Mouse (Mus musculus): ENCODE data around the gene Ern1. TPM values are rescaled to one million over a fixed set of nuclear protein-coding genes. Genes with fewer than 3 reads are reported as not detected.
"Not testable (repeated sequence)": the region's sequence is repeated elsewhere in the genome, so short reads cannot be mapped to it uniquely, and the experiment has no call there.

The Ern1 gene
- total RNA-seq, 2 experiments from 2014 or later = 12.1 to 12.4 TPM

DNA sequence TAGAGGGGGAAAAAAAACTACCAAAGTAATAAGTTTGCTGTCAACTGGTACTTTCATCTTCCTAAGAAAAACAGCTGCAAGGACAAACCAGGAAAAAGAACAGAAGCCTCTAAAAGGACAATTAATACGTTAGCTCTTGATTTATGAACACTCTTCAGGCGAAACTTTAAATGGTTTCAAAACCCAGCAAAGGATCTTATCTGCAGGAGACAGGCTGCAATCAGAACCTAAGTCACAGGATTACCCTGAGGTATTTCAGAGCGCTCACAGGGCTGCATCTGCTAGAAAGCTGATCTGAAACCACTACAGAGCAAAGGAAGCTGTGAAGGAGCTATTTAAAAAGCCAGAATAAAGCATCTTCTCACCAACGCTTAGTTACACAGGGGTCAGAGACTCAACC is 6.0 kb downstream of the Ern1 start:
- no peak for DNase-seq

DNA sequence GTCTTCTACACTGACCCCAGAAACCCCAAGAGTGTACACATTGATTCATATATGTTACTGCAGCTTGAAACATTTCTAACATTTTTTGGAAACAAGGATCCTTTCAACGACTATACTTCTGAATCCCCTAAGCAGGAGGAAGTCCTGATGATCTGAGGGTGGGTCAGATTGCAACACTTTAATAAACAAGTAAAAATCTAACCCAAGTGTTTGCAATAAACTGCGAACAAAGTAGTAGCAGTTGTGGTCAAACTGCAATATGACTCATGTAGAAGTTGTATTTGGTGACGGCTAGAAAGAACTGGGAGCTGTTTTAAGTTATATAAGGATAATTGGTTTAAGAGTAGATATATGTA is 7.1 kb downstream of the Ern1 start:
- no peak for DNase-seq

DNA sequence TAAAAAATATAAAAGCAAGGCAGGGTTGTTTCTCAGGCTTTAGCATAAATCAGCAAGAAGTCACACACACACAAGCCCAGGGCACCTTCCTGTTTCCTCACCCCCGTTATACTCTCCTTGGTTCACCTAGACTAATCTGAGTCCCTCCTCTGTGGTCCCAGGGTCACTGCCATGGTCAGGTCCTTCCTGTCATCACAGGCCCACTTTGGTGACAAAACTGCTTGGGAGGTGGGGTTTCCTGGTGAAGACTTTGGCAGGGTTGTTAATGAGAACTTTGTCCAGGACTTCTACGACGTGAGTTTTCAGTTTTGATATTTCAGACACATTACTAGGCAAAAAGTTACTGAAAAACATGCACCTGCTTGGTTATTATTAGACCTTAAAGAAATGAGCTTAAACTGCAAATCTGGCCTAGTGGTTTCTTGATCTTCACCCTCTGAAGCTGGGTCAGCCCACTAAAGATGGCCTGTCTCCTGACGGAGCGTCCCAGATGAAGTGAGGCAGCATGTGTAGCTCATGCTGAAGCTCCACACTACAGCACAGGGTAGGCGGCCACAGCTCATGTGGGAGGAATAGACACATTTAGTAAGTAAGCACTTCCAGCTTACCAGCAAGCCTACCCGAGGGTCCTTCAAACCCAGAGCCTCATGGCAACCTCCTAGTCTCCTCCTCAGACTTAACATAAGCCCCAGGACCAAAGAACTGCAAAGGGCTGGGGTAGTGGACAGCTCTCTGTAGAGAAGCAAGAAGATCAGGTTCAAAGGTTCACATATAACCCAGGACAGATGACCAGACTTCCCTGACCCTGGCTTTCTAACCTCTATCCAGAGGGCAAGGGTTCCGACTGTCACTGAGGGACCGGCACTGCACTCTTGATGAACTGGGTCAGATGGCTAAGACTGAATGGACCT is 7.8 kb downstream of the Ern1 start:
- DNase-seq = no peak

DNA sequence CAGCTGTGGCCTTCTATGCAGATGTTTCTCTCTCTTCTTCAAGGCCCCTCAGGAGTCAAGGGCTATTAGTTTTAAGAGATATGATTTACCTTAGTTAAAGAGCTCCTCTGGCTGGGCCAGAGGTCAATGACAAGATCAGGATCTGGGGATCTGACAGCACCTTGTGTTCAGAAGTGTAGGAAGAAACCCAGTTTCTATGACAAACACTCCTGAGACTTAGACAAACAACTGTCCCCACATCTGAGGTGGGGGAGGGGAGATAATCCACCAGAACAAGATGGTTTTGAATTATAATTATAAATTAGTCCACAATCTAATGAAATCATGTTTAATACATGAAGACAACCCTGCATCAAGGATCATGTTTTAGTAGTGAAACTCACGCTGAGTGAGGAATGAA is 8.9 kb downstream of the Ern1 start:
- DNase-seq = no peak

DNA sequence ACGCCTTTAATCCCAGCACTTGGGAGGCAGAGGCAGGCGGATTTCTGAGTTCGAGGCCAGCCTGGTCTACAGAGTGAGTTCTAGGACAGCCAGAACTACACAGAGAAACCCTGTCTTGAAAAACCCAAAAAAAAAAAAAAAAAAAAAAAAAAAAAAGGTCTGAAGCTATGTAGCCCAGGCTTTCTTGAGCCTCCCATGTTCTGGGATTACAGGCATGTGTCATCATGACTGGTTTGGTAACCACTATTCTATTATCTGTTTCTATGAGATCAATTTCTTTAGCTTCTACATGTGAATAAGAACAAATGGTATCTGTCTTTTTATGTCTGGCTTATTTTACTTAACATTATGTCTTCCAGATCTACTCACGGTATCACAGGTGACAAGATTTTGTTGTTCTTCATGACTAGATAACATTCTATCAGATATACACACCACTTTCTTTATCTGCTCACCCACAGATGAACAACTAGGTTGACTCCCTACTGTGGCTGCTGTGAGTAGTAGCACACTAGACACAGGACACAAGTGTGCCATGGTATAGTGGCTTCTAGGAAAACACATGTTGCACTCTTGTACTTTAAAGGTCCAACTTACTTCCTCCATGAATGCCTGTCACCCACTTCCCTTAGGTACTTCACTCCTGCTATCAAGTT is 10.0 kb downstream of the Ern1 start:
- DNase-seq = no peak

DNA sequence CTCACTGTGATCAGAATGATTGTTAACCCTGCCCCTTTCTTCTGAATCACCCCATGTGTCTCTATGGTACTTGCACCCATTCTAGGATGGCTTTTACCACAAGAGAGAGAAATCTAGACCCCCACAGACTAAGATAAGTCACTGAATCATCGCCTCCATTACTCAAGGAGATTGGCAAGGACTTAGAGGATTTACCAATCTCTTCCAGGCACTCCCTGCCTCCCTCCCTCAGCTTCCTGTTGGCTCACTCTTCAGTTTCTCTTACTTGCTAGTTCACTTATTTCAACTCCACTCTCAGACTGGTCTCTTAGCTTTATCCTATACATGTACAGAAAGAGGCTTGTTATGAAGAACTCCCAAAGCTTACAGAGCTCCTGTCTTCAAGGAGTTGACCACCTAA is 12.3 kb downstream of the Ern1 start:
- DNase-seq = peak in 1 of 2 experiments; percentile 14

DNA sequence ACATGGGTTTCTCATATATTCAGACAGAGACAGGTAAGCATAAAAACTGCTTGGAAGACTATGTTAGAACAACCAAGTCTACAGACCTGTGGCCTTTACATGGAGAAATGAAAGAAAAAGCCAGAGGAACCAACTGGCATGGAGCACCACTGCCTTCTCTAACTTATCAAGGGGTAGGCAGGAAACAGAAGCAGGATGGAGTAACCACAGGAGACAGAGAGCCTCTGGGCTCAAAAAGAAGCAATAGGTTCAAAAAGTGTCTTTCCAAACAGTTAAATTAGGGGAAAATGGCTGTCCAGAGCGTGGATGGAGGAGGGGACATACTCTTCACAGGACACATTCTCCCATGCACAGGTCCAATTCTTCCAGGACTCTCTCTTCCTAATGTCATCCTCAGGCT is 16.0 kb downstream of the Ern1 start:
- DNase-seq = no peak

DNA sequence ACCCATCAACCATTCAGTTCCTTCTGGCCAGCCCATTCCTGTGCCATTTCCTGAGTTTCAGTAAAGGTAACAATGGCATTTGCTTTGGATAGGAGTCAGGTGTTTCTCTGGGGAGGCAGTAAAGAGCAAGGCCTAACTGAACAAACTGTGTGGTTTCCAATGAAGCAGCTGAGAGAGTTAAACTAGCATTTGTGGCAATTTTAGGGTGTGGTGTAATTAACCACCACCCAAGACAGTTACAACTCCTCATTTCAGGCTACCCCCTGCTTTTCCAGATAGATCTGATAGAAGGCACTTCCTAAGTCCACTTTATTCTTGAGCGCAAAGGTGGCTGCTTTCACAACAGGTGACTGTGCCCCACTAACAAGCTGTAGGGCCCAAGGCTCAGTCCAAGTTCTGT is 19.1 kb downstream of the Ern1 start:
- DNase-seq = no peak

DNA sequence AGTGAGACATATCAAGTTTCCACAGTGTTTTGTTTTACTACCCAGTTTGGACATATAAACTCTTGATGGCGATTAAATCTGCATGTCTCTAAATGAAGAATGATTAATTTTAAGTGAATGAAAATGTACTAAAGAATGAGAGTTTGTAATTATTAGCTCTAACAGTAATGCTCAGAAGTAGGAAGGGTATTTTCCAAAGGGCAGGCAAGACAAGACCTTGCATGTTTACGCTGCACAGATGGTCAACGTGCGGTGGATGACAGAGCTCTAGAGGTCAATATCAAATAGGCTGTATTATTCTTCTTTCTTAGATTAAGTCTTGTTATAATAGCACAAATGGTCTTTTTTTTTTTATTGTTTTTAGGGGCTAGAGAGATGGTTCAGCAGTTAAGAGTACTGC is 21.7 kb downstream of the Ern1 start:
- no peak for DNase-seq

DNA sequence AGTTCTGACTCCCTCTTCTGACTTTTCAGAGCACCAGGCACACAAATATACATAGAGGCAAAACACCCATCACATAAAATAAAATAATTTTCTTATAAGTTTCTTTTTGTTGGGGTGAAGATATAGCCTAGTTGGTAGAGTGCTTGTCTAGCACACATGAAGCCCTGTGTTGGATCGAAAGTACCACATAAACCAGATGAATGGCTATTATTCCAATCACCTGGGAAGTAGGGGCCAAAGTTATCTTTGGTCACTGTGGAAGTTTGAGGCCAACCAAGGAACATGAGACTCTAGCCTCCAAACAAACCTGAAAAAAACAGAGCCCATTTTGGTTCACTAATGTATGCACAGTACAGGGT is 22.1 kb downstream of the Ern1 start:
- DNase-seq = no peak

DNA sequence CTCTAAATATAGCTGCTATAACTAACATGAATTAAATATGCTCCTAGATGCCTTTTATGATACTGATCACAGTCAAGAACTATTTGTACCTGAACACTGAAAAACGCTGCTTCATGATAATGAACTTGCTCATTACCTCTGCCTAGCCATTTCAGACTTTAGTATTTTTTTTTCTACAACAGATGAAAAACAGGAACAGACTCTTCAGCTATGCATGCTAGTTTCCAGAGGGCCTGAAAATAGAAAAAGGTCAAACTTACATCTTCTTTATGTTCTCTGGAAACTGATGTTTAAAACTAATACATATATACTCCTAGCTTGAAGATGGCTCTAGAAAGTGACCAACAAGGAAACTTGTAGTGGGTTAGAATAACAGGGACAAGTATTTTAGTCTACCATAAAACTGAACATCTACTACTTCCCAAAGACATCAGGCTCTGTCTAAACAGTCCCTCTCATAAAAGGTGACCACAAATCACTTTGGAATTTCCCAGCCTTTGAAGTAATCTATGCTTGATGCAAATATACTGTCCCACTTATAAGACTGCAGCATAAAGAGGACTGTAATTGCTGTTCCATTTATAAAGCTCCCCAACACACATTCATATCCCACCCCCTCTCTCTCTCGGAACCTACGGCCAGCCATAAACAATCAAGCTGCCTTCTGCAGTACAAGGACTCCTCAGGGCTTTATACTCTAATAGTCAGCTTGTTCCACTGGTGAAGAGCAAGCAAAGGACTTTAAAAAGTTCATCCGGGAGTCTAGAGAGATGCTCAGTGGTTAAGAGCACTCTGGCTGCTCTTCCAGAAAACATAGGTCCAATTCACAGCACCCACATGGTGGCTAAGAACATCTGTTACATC is 22.7 kb downstream of the Ern1 start:
- DNase-seq = no peak

DNA sequence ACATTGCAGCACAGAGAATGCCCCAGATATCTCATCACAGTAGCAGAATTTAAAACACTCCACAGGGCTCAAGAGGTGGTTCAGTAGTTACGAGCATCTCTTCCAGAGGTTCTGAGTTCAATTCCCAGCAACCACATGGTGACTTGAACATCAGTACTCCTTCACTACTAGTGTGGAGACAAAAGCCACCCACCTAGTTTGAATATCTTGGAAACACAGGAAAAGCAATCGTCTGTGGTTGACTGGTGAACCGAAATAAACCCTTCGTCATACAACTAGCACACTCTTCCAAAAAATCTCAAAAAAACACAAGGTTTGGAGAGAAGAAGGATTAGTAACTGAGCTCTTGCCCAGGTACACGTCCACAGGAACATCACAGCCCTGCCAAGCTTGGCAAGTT is 23.8 kb downstream of the Ern1 start:
- DNase-seq = no peak

DNA sequence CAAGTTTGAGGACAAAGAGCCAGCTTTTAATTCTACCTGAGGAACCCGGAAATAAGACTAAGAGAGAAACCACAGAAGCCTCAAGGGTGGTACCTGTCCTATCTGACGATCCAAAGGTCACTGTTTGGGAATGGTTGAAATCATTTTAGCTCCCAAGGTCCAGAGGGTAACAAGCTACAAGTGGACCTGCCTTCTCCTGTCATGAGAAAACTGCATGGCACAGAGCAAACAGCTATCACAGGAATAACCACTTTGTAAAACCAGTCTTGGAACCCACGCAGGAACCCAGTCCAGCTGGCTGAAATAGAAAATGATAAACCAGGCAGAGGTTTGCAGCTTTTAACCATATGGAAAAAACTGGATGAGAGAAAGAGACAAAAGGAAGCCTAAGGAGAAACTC is 25.3 kb downstream of the Ern1 start:
- peak in 1 of 2 experiments; percentile 11 for DNase-seq

DNA sequence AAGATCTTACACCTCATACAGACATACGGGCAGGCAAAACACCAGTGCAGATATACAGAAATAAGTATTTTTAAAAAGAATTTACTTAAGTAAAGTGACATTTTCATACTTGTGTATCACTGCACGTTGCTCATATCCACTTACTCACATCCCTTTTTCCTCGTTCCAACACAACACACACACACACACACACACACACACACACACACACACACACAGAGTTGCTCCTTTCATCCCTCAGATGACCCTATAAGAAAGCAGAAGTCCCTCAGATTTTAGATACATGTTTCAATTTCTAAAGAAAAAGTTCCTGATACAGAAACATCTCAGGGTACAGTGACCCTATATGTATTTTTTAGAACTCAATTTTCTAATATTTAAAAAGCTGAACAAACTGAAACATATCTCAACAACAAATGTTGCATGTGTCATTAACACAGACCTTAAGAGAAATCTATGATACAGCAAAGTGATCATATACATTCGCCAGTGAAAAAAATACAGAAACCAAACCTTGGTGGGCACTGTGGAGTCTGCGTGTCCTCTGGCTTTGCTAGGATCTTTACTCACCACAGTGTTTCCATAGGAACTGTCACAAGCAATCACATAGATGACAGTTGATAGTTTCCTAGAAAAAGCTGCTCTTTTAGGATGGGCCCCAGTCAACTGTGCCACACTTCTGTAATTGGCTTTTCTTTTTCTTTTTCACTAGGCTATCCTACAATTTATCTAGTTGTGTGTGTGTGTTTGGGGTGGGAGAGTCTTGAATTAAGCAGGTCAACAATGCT is 26.3 kb downstream of the Ern1 start:
- DNase-seq = peak in 1 of 2 experiments; percentile 10

DNA sequence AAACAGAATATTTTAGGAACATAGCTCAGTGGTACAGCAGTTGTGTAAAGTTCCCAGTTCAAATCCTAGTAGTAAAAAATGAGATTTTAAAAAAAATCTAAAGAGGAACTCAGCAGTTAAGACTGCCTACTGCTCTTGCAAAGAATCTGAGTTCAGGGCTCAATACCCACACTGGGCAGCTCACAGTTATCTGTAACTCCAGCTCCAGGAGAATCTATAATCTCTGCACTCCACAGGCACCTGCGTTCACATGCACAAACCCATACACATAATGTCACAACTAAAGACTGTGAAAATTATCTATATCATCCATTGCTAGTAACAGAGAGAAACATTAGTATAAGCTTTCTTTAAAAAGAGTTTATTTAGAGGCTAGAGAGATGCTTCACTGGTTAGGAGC is 27.0 kb downstream of the Ern1 start:
- DNase-seq = no peak

DNA sequence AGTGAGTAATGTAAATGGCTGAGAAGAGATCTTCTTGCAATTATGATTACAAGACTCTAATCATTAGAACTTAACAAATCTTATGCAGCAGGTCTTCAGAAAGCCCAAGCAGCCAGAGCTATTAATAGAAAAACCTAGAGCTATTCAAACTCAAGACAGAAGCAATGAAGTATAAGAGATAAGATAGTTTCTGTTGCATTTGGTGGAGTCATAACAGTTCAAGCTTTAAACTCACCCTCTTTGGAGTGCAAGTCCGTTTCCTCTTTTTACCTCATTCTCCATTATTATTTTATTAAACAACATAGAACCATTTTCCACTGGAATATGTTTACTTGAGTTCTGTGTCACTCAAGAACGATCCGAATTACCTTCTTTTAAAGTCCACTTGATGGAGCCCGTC is 29.1 kb downstream of the Ern1 start:
- DNase-seq = no peak

DNA sequence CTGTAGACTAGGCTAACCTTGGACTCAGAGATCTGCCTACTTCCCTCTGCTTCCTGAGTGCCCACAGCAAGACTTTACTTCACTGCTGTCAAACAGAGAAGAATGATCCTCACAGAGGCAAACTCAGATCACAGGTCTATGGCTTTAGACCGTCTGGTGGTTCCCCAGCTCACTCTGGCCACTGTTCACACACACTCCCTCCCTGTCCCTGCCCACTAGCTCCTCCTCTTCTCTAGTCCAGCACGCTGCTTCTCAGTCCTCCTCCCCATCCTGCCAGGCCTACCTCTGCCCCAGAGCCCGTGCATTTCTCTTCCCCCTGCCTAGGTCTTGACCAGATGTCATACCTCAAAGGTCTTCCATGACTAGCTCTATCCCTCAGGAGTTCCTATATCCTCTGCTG is 44.0 kb downstream of the Ern1 start:
- DNase-seq = no peak

DNA sequence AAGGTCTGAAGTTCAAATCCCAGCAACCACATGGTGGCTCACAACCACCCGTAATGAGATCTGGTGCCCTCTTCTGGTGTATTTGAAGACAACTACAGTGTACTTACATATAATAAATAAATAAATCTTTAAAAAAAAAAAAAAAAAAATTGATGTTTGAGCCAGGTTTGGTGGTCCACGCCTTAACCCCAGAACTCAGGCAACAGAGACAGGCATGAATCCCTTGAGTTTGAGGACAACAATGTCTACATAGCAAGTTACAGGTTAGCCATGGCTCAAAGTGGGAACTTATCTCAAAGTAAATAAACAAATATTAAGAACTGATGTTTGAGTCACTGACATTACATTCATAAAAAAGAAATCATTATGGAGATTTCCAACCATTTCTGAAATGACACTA is 45.1 kb downstream of the Ern1 start:
- DNase-seq = not testable (repeated sequence)

DNA sequence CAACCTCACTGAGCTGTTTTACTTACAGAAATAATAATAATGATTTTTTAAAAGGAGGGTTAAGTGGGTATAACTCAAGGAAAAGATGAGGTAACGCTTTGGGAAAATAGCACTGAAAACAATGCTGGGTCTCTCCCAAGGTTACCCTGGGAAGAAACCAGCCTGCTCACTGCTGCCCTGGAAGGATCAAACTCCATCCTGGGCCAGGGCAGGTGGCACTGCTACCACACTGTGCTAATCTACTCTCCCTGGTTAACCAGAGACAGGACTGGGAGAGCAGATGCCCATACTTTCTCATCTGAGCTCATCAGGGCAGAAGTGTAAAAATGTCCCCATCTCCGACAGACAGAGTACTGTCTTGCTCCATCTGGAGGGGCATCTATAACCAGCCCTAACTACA is 47.3 kb downstream of the Ern1 start:
- DNase-seq = no peak

DNA sequence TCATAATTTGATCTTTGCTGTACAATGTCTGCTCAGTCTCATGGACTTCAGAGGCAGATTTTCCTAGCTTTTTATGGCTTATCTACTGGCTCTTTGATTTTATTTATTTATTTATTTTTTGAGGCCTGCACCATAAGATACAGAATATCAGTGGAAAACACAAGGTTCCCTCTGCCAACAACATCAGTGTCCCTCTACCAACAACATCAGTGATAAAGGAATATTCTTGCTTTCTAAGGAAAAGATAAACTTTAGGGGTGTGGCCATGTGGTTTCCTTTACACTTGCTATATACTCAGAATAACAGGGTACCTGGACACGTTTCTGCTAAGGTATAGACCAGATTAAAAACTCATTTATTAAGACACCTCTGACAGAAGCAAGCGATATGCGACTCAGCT is 48.3 kb downstream of the Ern1 start:
- DNase-seq = no peak

DNA sequence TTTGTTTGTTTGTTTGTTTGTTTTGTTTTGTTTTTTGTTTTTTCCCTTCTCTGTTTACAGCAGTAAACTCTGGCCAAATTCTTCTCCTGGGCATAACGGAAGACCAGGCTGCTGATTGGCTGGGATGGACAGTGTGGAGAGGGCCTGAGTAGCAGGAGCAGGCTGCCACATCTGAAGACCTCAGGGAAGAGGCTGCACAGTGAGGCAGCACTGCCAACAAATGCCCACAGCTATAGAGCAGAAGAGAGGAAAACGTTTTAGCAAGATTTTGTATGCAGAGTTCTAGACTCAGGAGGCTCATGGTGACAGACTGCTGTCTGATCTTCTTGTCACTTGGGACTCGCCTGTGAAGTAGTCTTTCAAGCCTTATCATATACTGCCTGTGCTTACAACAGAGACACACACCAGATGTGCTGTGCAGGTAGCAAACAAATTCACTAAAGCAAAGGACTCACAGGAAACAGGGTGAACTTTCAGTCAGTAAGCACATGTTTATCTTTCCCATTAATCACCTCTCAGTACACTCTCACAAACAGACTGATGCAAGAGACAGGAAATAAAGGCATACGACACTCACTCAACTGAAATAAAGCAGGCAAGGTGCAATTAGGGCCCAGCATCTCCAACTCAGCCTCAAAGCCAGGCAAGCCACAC is 49.0 kb downstream of the Ern1 start:
- no peak for DNase-seq

DNA sequence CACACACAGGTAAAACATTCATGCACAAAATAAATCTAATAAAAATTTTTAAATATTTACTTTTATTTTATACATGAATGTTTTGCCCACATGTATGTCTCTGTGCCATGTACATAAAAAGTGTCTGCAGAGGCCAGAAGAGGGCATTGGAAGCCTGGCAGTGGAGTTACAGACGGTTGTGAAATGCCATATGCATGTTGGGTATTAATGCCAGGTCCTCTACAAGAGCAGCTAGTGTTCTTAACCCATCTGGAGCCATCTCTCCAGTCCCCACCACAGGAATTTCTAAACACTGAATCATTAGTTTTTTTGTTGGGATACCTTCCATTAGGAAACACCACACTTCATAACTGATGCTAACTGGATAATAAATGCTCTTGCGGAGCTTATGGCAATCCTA is 50.1 kb downstream of the Ern1 start:
- no peak for DNase-seq

All from heart, adult 18-20 months (tissue).